Mouse (Mus musculus) hindbrain, embryonic 13.5 days (tissue): ENCODE measurements at regions not wholly inside any gene's neighbourhood (a gene's known extent, or its start where the extent isn't known, plus 50 kb on each side); places are given as distances from the start of the nearest gene placed in this dataset.

Source experiments
- ATAC-seq: fragments of 200-750 bp; cut with Nextera tagmentation; 2 replicates; pipeline ENCODE4 v1.8.0; 2017; ENCODE audit warnings: moderate TSS enrichment; ENCODE audit not compliant: low FRiP score
- H3K27ac ChIP-seq: fragments of 300-500 bp; sonication (generic); 2 replicates; pipeline ENCODE4 v1.5.1; 2015; ENCODE audit warnings: inconsistent platforms, mild to moderate bottlenecking, moderate library complexity
- H3K27me3 ChIP-seq: fragments of 300-500 bp; sonication (generic); 2 replicates; pipeline ENCODE4 v1.6.1; 2015; ENCODE audit warnings: mild to moderate bottlenecking, inconsistent platforms
- H3K36me3 ChIP-seq: fragments of 300-500 bp; sonication (generic); 2 replicates; pipeline ENCODE4 v1.6.1; 2015; ENCODE audit warnings: mild to moderate bottlenecking, inconsistent platforms
- H3K4me1 ChIP-seq: fragments of 300-500 bp; sonication (generic); replicated peaks from 2 replicates; pipeline ENCODE4 v1.6.1; 2015; ENCODE audit warnings: inconsistent platforms
- H3K4me2 ChIP-seq: fragments of 300-500 bp; sonication (generic); 2 replicates; pipeline ENCODE4 v1.6.1; 2015; ENCODE audit warnings: inconsistent platforms, mild to moderate bottlenecking, moderate library complexity
- H3K4me3 ChIP-seq: fragments of 300-500 bp; sonication (generic); 2 replicates; pipeline ENCODE4 v1.5.1; 2015; ENCODE audit warnings: mild to moderate bottlenecking, inconsistent platforms
- H3K9ac ChIP-seq: fragments of 300-500 bp; sonication (generic); 2 replicates; pipeline ENCODE4 v1.6.1; 2015; ENCODE audit warnings: mild to moderate bottlenecking, inconsistent platforms
- H3K9me3 ChIP-seq: fragments of 300-500 bp; sonication (generic); 2 replicates; pipeline ENCODE4 v1.6.1; 2016; ENCODE audit warnings: inconsistent platforms
- WGBS: fragments of 180-500 bp; shearing (Covaris S2); methylation state at CpG from one replicate; pipeline ENCODE4 v1.1.7; 2015; 5-methylcytosine and 5-hydroxymethylcytosine counted together

DNA sequence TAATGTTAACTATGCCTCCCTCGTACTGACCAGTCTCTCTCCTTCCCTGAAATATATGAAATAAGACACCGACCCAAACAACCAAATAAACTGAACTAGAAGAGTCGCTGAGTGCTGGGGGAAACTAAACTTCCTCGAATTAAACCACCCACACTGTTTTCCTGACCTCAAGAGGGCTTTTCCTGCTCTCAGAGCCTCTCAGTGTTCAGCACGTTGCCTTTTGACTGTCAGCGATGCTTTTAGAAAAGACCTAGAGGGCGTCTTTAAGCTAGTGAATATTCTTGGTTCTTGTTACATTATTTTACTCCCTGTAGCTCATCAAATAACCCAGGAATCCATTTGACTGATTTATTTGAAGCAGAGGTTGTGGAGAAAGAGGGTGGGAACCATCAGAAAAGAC lies 76.2 kb upstream of the Ifne start:
- Histone ChIP-seq H3K9me3 (no peaks in the 10 kb centered on the region), H3K36me3 (no peaks in the 10 kb centered on the region), H3K27ac (no peak overlapping the region), H3K4me2 (no peak overlapping the region), H3K4me3 (no peak overlapping the region), H3K27me3 (no peaks in the 10 kb centered on the region), H3K9ac (no peak overlapping the region), H3K4me1 (no peaks in the 10 kb centered on the region)
- WGBS = 45% methylated on average over 7 of the region's 7 CpGs
- no peak for ATAC-seq

DNA sequence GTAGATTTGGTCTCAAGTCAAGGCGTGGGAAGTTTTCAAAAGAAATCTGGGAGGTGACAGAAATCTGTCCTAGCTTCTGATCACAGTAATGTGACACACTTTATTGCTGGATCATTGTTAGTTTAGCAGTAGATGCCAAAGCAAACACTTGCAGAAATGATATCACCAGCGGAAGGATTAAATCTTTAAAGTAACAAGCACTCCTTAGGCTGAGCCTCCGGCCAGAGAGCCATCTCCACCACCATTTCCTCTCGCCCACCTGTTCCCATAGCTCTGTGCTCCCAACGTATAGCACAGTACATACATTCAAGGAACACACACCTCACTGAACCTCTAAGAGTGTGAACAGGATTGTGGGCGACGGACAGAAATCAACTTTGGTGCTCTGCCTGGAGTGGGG lies 75.6 kb upstream of the Ifne start:
- 93% methylated on average over 7 of the region's 7 CpGs for WGBS
- H3K36me3 ChIP-seq = no peaks in the 10 kb centered on the region
- no peaks in the 10 kb centered on the region for H3K9me3 ChIP-seq
- no peaks in the 10 kb centered on the region for H3K4me1 ChIP-seq
- H3K4me2 ChIP-seq = no peak overlapping the region
- no peak for ATAC-seq
- no peaks in the 10 kb centered on the region for H3K27me3 ChIP-seq
- H3K27ac ChIP-seq = no peak overlapping the region
- H3K9ac ChIP-seq = no peak overlapping the region
- H3K4me3 ChIP-seq = no peak overlapping the region

DNA sequence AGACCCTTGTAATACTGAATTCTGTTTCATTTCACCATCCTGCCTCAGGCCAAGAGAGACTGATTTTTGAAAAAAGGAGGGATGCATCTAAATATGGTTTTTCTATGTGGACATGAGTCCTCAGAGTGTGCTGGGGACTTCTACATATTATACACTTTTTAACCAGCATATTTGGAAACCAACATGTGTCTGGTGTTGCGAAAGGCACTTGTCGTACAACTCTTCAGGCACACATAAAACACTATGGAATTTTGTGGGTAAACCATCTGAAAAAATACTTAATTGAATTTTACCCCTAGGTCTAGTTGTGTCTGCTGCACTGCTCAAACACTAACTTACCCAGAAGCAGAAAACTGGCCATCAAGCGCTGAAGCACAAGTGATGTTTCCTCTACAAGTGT lies 74.0 kb upstream of the Ifne start:
- H3K4me1 ChIP-seq = no peaks in the 10 kb centered on the region
- H3K27me3 ChIP-seq = no peaks in the 10 kb centered on the region
- WGBS = 95% methylated on average over 3 of the region's 3 CpGs
- no peak overlapping the region for H3K27ac ChIP-seq
- no peaks in the 10 kb centered on the region for H3K9me3 ChIP-seq
- H3K36me3 ChIP-seq = no peaks in the 10 kb centered on the region
- H3K4me3 ChIP-seq = no peak overlapping the region
- H3K4me2 ChIP-seq = no peak overlapping the region
- no peak for ATAC-seq
- no peak overlapping the region for H3K9ac ChIP-seq

DNA sequence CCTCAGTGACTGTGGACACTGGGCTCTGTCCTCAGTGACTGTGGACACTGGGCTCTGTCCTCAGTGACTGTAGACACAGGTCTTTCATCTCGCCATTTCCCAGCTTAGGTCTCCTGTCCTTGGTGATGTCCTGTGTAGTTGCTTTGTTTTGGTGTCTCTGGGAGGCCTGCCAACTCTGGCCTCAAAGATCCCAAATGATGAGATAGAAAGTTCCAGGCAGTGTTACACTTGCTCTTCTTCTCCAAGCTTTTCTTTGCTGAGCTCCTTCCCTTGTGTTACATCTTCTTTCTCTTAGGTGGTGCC lies 71.0 kb upstream of the Ifne start:
- Histone ChIP-seq H3K27ac (no peak overlapping the region), H3K4me3 (no peak overlapping the region), H3K9me3 (no peaks in the 10 kb centered on the region), H3K27me3 (no peaks in the 10 kb centered on the region), H3K9ac (no peak overlapping the region), H3K36me3 (no peaks in the 10 kb centered on the region), H3K4me2 (no peak overlapping the region), H3K4me1 (no peaks in the 10 kb centered on the region)
- 59% methylated on average over 1 of the region's 1 CpGs for WGBS
- no peak for ATAC-seq

DNA sequence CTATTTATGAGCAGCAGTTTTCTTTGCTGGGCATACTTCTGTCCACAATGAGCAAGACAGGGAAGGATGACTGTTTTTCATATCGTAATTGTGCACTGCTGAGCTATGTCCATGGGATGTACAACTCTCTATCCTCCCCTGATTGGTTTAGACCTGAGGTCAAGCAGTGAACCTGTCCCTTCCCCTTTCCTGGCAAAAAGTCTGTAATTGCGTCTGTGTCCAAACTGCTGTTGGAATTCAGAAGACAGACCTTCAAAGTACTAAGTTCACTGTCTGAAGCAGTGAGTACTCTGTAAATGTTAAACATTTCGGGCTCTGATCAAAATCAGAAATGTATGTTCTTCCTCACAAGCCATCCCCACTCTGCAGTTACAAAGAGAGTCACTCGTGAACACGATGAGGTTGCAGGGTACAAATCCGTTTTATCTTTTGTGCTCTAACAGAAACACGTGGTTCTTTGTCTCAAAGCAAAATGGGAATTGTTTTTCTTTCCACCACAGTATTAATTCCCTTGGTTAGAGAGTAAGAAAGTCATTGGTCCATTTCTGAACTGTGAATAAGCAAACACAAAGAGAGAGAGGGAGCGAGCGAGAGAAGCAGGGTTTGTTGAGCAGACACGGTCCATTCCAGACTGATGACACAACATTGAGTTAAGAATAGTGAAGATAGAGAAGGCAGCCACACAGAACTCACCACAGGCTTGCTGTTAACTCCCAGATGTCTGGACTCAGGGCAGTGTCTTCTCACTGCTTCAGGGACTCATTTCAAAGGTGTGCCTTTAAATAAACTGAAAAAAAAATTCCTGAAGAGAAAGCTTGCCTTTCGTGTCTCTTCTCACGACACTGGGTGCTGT lies 70.4 kb upstream of the Ifne start:
- no peak overlapping the region for H3K27ac ChIP-seq
- no peak overlapping the region for H3K4me3 ChIP-seq
- WGBS = 47% methylated on average over 12 of the region's 12 CpGs
- H3K4me1 ChIP-seq = no peaks in the 10 kb centered on the region
- no peaks in the 10 kb centered on the region for H3K27me3 ChIP-seq
- no peaks in the 10 kb centered on the region for H3K9me3 ChIP-seq
- H3K4me2 ChIP-seq = no peak overlapping the region
- no peaks in the 10 kb centered on the region for H3K36me3 ChIP-seq
- ATAC-seq = no peak
- H3K9ac ChIP-seq = no peak overlapping the region

DNA sequence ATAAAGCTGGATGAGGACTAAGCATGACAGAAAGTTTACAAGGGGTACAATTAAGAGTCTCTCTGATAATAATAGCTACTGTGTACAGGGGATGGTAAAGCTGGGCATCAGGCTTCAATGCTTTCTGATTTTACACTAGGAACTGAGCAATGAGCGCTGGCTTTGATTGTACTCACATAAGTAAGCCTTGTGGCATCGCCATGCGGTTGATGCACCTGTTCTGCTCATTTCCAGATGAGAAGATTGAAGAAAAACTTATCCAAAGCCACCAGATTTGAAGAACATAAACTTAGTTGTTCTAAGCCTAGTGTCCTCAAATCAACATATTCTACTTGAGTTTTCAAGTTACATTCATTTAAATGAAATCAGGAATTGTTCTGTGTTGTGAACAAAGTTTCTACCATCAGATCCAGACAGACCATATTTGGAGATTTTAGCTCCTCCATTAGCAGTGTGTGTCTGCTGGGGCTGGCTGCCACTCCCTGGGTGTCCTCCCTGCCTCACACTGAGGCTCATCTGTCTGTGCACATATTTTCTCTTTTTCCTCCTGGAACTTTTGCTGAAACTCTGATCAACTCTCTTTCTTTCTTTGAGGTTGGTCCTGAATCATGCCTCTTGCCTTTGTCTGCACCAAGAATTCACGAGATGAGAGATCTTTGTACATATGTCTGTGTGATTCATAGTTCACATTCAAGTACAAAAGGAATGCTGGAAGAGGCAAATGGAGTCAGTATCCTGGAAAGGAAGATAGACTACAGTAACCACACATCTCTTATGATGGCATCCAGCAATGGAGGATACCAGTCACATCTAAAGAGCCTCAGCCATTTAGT lies 68.2 kb upstream of the Ifne start:
- Histone ChIP-seq H3K4me2 (no peak overlapping the region), H3K27ac (no peak overlapping the region), H3K36me3 (no peaks in the 10 kb centered on the region), H3K9ac (no peak overlapping the region), H3K4me3 (no peak overlapping the region), H3K9me3 (no peaks in the 10 kb centered on the region), H3K27me3 (no peaks in the 10 kb centered on the region), H3K4me1 (no peaks in the 10 kb centered on the region)
- no peak for ATAC-seq
- 87% methylated on average over 4 of the region's 4 CpGs for WGBS

DNA sequence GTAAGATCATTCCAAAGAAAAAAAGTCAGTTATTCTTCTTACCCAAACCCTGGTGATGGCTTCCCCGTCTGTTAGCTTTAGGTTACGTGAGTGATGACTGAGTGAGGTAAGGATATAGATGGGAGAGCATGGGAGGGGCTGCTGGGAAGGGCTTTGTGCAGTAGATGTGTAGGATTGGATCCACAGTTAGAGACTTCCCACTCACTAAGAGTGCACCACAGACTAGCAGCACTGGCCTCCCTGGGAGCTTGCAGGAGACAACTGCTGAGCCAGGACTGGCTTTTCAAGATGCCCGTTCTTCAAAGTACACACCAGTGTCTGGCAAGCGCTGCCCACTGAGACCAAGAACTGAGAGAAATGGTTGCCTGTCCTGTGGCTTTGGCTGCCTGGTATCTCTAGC lies 62.0 kb upstream of the Ifne start:
- ATAC-seq = no peak
- Histone ChIP-seq H3K9ac (no peak overlapping the region), H3K36me3 (no peaks in the 10 kb centered on the region), H3K4me3 (no peak overlapping the region), H3K4me2 (no peak overlapping the region), H3K9me3 (no peaks in the 10 kb centered on the region), H3K27me3 (peaks cover 19% of the 10 kb centered on the region), H3K4me1 (0 out of 2 replicates have a peak, but pooled peaks cover 4% of the 10 kb centered on the region), H3K27ac (no peak overlapping the region)
- WGBS = 78% methylated on average over 4 of the region's 4 CpGs

DNA sequence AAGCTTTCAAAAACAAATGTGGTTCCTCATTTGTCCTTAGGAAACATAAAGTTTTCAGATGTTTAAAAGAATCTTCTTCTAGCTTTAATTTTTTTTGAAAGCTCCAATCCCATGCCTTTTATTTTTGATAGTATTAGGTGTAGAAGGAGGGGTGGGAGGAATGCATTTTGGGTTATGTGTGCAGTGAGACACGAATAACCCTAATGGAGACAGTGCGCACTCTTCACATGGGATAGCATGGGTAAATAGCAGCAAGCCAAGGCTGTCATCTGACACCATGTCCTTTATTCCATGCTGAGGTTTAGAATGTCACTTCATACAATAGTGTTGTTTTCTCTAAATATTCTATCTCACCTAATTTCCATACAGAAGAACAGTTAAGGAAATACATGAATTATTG lies 60.7 kb upstream of the Ifne start:
- no peak for ATAC-seq
- 88% methylated on average over 2 of the region's 2 CpGs for WGBS
- peaks cover 26% of the 10 kb centered on the region for H3K27me3 ChIP-seq

DNA sequence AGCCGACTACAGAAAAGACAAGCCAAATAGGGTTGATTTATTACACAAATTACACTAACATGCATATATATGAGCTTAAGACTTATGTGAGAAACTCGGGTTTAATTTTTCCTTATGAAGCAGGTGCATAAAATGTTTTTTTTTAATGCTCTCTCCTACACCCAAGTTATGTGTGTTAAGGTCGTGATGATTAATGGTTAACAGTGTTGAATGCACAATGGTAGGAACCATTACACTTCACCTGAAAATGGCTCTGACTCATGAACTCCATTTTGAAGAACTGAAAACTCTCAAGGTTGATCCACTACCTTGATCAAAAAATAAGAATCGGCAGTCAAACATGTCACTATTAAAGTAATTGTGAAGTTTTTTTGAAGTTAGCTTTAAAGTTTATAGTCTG lies 59.4 kb upstream of the Ifne start:
- Histone ChIP-seq H3K27ac (no peak overlapping the region), H3K9ac (no peak overlapping the region), H3K4me2 (no peak overlapping the region; the same call in 1 of the 2 replicates), H3K4me3 (no peak overlapping the region), H3K36me3 (no peaks in the 10 kb centered on the region), H3K4me1 (0 out of 2 replicates have a peak, but pooled peaks cover 4% of the 10 kb centered on the region), H3K27me3 (peaks cover 38% of the 10 kb centered on the region), H3K9me3 (no peaks in the 10 kb centered on the region)
- no peak for ATAC-seq
- 65% methylated on average over 4 of the region's 4 CpGs for WGBS

More for the DNA sequence above, 60.7 kb upstream of the Ifne start:
- no peak overlapping the region for H3K9ac ChIP-seq
- H3K4me1 ChIP-seq = 0 out of 2 replicates have a peak, but pooled peaks cover 4% of the 10 kb centered on the region
- no peak overlapping the region for H3K4me2 ChIP-seq
- no peak overlapping the region for H3K4me3 ChIP-seq
- H3K9me3 ChIP-seq = no peaks in the 10 kb centered on the region
- H3K27ac ChIP-seq = no peak overlapping the region
- no peaks in the 10 kb centered on the region for H3K36me3 ChIP-seq

DNA sequence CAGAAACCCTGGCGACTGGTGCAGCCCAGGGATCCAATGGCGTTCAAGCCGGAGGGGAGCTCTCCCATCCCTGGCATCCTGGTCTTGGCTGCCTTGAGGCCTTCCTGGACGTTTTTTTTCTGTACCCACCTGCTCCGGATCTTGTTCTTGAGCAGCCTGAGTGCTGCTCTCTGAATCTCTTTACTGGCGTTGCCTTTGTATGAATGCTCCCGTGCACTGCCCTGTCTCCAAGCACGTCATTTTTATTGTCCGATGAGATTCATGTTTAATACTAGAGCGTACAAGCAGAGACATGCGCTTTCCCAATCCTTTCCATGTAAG lies 58.7 kb upstream of the Ifne start:
- no peaks in the 10 kb centered on the region for H3K36me3 ChIP-seq
- H3K9me3 ChIP-seq = no peaks in the 10 kb centered on the region
- H3K4me2 ChIP-seq = peak overlapping the region; percentile 83
- peak; percentile 80 for ATAC-seq
- peak overlapping the region; percentile 68 for H3K4me3 ChIP-seq
- H3K4me1 ChIP-seq = 0 out of 2 replicates have a peak, but pooled peaks cover 4% of the 10 kb centered on the region
- H3K9ac ChIP-seq = peak overlapping the region; percentile 76
- H3K27ac ChIP-seq = peak overlapping the region; percentile 85
- H3K27me3 ChIP-seq = peaks cover 43% of the 10 kb centered on the region
- 5% methylated on average over 11 of the region's 11 CpGs for WGBS

DNA sequence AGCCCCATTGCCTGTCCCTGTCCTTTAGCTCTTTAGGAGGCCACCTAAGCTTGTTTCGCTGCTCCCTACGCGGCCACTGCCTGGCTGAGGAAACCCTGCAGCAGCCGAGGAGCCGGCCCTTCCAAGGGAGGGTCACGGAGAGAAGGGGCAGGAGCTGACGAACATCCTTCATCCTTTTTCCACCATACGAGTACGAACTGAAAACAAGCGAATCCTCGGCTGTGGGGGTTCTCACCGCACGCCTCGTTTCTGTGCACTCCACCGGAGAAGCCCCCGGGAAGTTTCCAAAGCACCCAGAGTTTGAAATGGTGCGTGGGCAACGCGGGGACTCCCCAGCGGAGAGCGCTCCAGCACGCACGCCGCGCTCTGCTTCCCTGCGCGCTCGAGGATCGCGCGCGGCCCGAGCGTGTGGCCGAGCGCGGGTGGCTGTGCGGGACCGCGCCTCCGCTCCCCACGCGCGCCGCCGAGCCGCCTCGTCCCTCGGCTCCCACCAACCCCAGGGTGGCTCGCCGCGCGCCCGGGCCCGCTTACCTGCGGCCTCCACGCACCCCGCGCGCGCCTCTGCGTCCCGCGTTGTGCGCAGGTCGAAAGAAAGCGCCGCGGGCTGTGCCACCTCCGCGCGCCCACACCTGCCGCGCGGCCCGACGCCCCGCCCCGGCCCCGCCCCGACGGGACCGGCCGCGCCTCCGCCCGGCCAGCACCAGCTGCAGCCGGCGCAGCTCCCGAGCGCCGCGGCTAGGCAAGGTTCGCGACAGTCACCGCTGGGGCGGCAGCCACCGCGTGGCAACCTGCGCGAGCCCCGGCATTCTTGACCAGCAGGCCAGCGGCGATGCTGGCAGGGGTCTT lies 58.1 kb upstream of the Ifne start:
- 0 out of 2 replicates have a peak, but pooled peaks cover 4% of the 10 kb centered on the region for H3K4me1 ChIP-seq
- H3K4me3 ChIP-seq = peak overlapping the region; percentile 68
- no peaks in the 10 kb centered on the region for H3K36me3 ChIP-seq
- WGBS = under 1% methylated on average over 92 of the region's 104 CpGs
- H3K4me2 ChIP-seq = peak overlapping the region; percentile 83
- H3K27ac ChIP-seq = peak overlapping the region; percentile 85
- peaks cover 43% of the 10 kb centered on the region for H3K27me3 ChIP-seq
- H3K9ac ChIP-seq = peak overlapping the region; percentile 76
- no peaks in the 10 kb centered on the region for H3K9me3 ChIP-seq
- peak; percentile 97 for ATAC-seq

DNA sequence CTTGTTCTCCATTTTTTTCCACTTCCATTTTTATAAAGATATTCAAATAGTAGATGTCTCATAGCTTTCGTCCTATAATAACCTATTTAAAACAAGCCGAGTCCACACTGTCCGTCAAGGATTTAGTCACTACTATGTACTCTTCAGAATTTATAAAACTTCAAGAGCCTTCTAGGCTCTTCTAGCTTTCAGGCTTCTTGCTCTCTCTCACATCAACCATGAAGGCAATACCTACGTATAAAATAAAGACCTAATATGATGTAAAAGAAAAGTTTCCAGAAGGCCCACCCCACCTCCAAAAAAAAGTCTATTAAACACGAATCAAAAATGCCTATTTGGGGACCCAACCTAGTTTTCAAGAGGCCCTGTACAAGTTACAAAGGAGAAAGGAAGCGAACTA lies 57.0 kb upstream of the Ifne start:
- H3K36me3 ChIP-seq = no peaks in the 10 kb centered on the region
- peaks cover 43% of the 10 kb centered on the region for H3K27me3 ChIP-seq
- no peak overlapping the region for H3K27ac ChIP-seq
- 74% methylated on average over 6 of the region's 6 CpGs for WGBS
- no peak overlapping the region for H3K9ac ChIP-seq
- ATAC-seq = no peak
- H3K4me1 ChIP-seq = 0 out of 2 replicates have a peak, but pooled peaks cover 4% of the 10 kb centered on the region
- no peak overlapping the region; the same call in 1 of the 2 replicates for H3K4me2 ChIP-seq
- no peak overlapping the region for H3K4me3 ChIP-seq
- no peaks in the 10 kb centered on the region for H3K9me3 ChIP-seq
